Mouse (Mus musculus) liver, adult (tissue): ENCODE data around the gene Kcnh3.

ENCODE experiments used
- GATA4 ChIP-seq: IDR thresholded peaks from 2 replicates; pipeline ENCODE4 v1.6.1; 2014; ENCODE audit warnings: mild to moderate bottlenecking, low read length; ENCODE audit not compliant: insufficient replicate concordance

Gene Kcnh3

DNA sequence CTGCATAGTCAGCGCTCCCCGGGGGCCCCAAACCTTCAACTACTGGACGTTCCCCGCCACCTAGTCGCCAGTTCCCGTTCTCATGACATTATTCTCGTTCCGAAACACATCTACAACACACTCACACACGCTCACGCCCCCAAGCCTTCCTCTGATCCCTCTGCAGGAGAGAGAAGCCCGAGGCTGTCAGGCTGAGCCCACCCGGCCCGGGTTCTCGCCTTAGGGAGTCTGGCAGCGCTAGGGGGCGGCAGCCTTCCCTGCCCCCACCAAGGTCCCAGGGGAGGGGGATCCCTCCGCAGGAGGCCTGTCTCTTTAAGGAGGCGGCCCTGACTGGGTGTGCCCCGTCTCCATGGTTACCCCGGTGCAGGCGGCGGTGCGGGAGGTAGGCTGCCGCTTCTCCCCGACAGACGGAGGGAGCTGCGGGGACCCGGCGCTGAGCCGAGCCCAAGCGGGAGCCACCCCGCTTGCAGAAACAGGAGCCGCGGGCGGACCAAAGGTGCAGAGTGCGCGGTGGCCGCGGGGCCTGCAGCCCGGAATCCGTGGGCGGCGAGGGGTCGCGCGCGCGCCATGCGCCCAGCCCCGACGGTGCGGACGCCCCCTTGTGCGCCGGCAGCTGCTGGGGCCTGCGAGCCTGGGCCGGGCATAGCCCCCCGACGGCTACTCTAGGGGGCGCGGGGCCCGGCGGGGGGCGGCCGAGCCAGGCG, at the start of gene Kcnh3:
Gene Kcnh3 (plus strand): TSS at position 654 of the 704 bp plus-strand sequence.
- no peak for TF ChIP-seq GATA4

GRCm38 (mm10) chr15:99179639-99180038, 45.0 kb upstream of the Kcnh3 start:
- TF ChIP-seq GATA4 = no peak

DNA sequence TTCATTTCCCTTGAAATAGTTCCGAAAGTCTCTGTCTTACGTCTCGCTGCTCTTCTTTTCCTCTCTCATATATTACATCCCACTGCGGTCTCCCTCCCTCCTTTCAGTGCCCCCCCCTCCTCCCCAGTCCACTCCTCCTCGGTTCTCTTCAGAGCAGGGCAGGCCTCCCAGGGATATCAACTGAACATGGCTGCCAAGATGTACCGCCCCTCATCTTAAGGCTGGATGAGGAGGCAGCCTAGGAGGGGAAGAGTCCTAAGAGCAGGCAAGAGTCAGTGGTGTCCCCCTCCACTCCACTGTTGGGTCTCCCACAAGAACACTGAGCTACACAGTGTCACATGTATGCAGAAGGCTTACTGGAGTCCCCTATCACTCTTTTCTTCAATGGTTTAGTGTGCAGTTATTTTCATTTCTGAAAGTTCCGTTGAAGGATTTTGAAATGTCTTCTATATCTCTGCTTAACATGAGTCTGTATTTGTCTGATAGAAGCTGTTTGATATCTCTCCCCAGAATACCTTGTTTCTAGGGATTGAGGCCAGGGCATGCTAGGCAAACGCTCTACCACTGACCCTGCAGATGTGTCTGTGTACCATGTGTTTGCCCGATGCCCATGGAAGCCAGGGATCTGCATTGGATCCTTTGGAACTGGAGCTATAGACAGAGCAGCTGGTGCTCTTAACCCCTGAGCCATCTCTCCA, 40.3 kb upstream of the Kcnh3 start:
- TF ChIP-seq GATA4 = no peak

DNA sequence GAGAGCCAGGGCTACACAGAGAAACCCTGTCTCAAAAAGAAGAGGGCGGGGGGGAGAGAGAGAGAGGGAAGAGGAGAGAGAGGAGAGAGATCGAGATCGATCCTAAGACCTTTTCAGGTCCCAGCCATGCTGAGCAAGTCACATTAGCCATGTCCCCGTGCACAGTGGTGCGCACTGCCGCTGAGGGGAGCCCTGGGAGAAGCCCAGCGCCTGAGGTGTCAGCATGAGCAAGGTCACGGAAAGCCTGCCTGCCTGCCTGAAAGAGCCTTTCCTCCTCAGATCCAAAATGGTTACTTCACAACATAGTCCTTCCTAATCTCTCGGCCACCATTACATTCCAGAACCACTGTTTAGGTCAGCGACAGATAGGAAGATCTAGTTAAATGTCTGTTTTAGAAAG, 30.3 kb upstream of the Kcnh3 start:
- no peak for TF ChIP-seq GATA4

GRCm38 (mm10) chr15:99195043-99195442, 29.6 kb upstream of the Kcnh3 start:
- no peak for TF ChIP-seq GATA4

- no peak for TF ChIP-seq GATA4
Observed at GRCm38 (mm10) chr15:99198761-99199160, 25.9 kb upstream of the Kcnh3 start.

GRCm38 (mm10) chr15:99205959-99206358, 18.7 kb upstream of the Kcnh3 start:
- TF ChIP-seq GATA4 = no peak

- no peak for TF ChIP-seq GATA4
Observed at GRCm38 (mm10) chr15:99213183-99213582, 11.5 kb upstream of the Kcnh3 start.

- TF ChIP-seq GATA4 = no peak
Observed at GRCm38 (mm10) chr15:99214941-99215340, 9.7 kb upstream of the Kcnh3 start.

- no peak for TF ChIP-seq GATA4
Observed at GRCm38 (mm10) chr15:99215741-99216463, 8.8 kb upstream of the Kcnh3 start.

DNA sequence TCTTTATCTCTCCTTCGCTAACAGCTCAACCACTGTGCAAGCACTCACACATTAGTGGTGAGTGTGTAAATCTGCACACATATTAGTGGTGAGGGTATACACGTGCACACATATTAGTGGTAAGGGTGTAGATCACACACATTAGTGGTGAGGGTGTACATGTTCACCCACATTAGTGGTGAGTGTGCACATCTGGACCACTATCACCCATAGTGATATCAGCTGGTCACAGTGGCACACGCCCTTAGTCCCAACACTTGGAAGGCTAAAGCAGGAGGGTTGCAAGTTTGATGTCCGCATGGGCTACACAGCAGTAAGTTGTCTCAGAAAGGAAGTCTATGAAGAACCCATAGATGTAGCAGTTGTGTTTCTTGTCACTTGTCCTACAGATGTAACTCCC, 7.0 kb upstream of the Kcnh3 start:
- TF ChIP-seq GATA4 = no peak

GRCm38 (mm10) chr15:99221315-99221952, 3.2 kb upstream of the Kcnh3 start:
- TF ChIP-seq GATA4 = no peak

DNA sequence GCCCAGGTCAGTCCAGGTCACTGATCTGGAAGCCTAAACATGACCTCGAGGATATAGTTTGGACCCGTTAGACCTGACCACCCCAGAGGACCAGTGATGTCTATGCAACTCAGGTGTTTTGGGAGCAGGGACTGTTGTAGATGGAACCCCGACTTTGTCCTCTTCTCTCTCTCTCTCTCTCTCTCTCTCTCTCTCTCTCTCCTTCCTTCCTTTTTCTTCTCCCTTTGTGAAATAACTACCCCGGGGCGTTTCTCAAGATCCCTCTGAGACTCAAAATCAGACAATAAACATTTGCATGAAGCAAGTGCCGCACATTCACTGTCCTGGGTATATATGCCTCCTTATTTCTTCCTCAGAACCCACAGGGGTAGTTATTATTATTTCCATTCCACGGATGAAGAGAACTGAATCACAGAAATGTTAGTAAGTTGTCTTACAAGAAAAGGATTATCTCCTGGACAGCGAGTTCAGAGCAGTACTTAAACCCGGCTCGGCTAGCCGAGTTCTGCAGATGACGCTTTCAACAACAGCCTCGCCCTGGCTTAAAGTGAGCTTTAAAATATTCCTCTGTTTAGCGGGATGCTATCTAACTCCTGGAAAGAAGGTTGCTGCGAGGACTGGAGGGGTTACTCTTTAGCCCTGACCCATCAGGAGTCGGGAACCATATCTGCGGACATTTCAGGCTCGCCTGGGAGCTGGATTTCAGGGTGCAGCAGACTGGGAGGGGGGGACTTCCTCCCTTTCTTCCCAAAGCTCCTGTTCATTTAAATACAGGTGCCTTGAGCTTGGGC, 1.7 kb upstream of the Kcnh3 start:
- TF ChIP-seq GATA4 = no peak

DNA sequence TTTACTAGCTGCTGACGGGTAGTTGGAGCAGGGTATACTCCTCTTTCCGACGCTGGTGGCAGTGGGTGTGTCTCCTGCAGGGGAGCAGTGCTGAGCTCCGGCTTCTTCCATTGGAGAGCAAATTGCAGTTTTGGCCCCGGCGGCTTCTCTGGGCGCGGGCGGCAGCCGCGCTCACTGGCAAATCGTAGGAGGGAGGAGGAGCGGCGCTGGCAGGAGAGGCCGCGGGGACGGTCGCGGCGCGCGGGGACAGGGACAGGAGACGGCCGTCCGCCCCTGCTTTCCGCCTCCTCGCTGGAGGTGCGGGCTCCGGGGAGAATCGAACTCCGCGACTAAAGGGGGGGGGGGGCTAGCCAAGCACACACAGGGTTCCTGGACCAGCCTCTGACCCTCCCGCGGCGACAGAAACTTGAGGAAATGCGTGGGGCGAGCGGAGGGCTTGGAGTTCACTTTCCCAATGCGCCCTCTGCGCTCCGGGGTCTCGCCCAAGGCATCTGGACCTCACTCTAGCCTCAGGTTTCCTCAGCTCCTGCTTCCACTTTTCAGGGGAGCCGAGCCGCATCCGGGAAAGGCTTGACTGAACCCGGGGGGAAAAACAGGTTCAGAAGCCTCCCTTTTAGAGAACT, 965 bp upstream of the Kcnh3 start:
- no peak for TF ChIP-seq GATA4
